Mouse (Mus musculus): ENCODE data around the gene Cdc42bpb. TPM values are rescaled to one million over a fixed set of nuclear protein-coding genes. Genes with fewer than 3 reads are reported as not detected.

The Cdc42bpb gene
- polyA plus RNA-seq, 1 experiment from 2014 or later: 28.1 TPM

DNA sequence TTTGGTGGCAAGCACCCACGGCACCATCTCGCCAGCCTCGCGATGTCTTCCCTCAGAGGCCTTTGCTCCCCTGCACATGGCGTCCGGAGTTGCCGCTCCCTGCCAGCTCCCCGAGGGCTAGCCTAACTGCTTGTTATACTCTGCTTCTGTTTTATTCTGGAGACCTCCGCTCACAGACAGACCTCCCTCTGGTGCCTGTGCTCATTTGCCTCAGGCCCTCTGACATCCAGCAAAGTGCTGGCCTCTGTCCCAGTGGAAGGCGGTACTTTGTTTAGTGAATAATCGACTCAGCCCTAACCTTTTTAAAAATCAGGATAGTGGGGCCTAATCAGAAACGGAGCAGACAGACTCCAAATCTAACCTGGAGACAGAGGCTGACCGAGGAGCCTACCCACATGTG lies 55.7 kb downstream of the Cdc42bpb start:
- H3K4me2 ChIP-seq: no peak overlapping the region
- H3K27me3 ChIP-seq (ENCODE audit: control insufficient read depth, insufficient read depth, low read length): no peaks in the 10 kb centered on the region
- no peak for ATAC-seq (ENCODE audit: low FRiP score)
- H3K4me1 ChIP-seq (ENCODE audit: control insufficient read depth, insufficient read depth, low read length): no peaks in the 10 kb centered on the region
- peaks cover 44% of the 10 kb centered on the region for H3K36me3 ChIP-seq (ENCODE audit: control insufficient read depth, insufficient read depth, low read length)
- no peak overlapping the region for H3K4me3 ChIP-seq (ENCODE audit: low read depth, low read length)
- no peak overlapping the region for H3K9ac ChIP-seq (ENCODE audit: low read length)
- H3K9me3 ChIP-seq (ENCODE audit: control insufficient read depth, low read length): no peaks in the 10 kb centered on the region
- H3K27ac ChIP-seq (ENCODE audit: low read depth, low read length): no peak overlapping the region
- WGBS: 93% methylated on average over 13 of the region's 13 CpGs
- no peak for DNase-seq (ENCODE audit: low spot score, missing footprints)

DNA sequence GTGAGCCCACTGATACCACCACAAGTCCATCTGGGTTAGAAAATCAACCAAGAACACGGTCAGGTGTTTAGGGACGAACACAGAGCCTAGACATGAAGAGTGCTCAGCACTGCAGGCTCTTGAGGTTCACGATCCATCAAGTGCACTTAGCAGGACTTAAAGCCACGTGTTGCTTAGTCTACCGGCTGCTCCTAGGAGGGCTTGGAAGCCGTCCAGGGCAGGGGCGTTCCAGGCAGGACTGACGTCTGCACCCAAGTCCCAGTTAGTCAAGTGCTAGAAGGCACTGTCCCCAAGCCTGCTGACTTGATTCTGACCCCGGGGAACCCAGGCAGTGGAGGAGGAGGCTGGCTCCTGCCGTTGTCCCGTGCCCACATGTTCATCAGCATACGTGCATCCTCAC lies 57.0 kb downstream of the Cdc42bpb start:
- Histone ChIP-seq H3K27ac (ENCODE audit: low read depth, low read length) (no peak overlapping the region), H3K4me1 (ENCODE audit: control insufficient read depth, insufficient read depth, low read length) (no peaks in the 10 kb centered on the region), H3K9me3 (ENCODE audit: control insufficient read depth, low read length) (no peaks in the 10 kb centered on the region), H3K4me3 (ENCODE audit: low read depth, low read length) (no peak overlapping the region), H3K36me3 (ENCODE audit: control insufficient read depth, insufficient read depth, low read length) (peaks cover 47% of the 10 kb centered on the region), H3K9ac (ENCODE audit: low read length) (no peak overlapping the region), H3K27me3 (ENCODE audit: control insufficient read depth, insufficient read depth, low read length) (no peaks in the 10 kb centered on the region), H3K4me2 (no peak overlapping the region)
- 91% methylated on average over 12 of the region's 12 CpGs for WGBS
- DNase-seq (ENCODE audit: low spot score, missing footprints): no peak
- no peak for ATAC-seq (ENCODE audit: low FRiP score)

DNA sequence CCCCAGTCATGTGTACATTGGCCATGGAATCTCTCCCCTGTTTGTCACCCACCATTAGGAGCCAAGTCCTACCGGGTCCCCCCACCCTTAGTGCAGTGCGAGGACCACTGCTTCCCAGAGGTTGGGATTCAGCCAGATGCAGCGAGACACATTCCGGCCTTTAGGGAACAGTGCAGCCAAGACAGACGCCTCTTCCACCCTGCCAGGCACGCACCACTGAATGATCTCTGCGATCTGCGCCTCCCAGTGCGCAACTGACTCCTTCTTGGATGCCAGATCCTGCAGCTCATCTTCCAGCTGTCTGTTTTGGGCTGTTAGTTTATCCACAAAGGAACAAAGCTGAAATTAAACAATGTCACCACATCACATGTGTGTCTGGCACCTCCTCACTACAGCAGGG lies 59.8 kb downstream of the Cdc42bpb start:
- no peak overlapping the region for H3K4me2 ChIP-seq
- H3K4me3 ChIP-seq (ENCODE audit: low read depth, low read length): no peak overlapping the region
- ATAC-seq (ENCODE audit: low FRiP score) (no peak), DNase-seq (ENCODE audit: low spot score, missing footprints) (no peak)
- no peak overlapping the region for H3K9ac ChIP-seq (ENCODE audit: low read length)
- 94% methylated on average over 9 of the region's 9 CpGs for WGBS
- H3K27me3 ChIP-seq (ENCODE audit: control insufficient read depth, insufficient read depth, low read length): no peaks in the 10 kb centered on the region
- no peaks in the 10 kb centered on the region for H3K4me1 ChIP-seq (ENCODE audit: control insufficient read depth, insufficient read depth, low read length)
- H3K9me3 ChIP-seq (ENCODE audit: control insufficient read depth, low read length): no peaks in the 10 kb centered on the region
- peaks cover 49% of the 10 kb centered on the region for H3K36me3 ChIP-seq (ENCODE audit: control insufficient read depth, insufficient read depth, low read length)
- no peak overlapping the region for H3K27ac ChIP-seq (ENCODE audit: low read depth, low read length)

DNA sequence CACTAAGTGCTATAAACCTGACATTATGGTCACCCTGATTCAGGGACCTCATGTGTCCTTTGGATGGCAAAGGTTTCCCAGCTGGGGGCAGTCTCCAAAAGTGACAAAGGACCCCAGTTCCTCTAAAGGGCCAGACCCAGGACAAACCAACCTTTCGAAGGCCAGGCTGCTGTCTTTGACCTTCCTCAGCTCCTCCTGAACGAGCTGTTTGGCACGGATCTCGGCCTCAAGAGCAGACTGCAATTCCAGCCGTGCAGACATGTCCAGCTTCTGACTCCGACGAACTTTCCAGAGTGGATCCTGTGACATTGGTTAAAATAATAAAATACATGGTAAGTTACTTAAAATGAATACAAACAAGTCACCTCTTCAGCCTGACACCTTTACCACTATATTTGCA lies 63.2 kb downstream of the Cdc42bpb start:
- DNase-seq (ENCODE audit: low spot score, missing footprints) (no peak), ATAC-seq (ENCODE audit: low FRiP score) (no peak)
- Histone ChIP-seq H3K36me3 (ENCODE audit: control insufficient read depth, insufficient read depth, low read length) (peaks cover 45% of the 10 kb centered on the region), H3K9me3 (ENCODE audit: control insufficient read depth, low read length) (no peaks in the 10 kb centered on the region), H3K27ac (ENCODE audit: low read depth, low read length) (no peak overlapping the region), H3K9ac (ENCODE audit: low read length) (no peak overlapping the region), H3K4me1 (ENCODE audit: control insufficient read depth, insufficient read depth, low read length) (no peaks in the 10 kb centered on the region), H3K27me3 (ENCODE audit: control insufficient read depth, insufficient read depth, low read length) (no peaks in the 10 kb centered on the region), H3K4me3 (ENCODE audit: low read depth, low read length) (no peak overlapping the region), H3K4me2 (no peak overlapping the region)
- WGBS: 95% methylated on average over 7 of the region's 7 CpGs

DNA sequence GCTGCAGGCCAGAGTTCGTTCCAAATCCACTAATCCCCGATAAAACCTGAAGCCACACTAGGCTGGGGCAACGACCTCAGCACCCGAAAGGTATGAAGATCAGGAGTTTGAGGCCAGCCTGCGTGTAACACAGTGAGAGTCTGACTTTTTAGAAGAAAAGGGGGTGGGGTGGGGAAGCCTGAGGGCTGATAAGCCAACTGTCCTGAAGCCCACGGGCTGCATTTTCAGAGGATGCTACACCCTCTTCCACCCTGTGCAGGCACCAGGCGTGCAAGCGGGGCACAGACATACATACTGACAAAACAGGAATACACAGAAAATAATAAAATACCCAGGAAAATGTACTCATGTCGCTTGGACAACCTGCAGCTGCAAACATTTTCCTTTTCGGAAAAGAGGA lies 65.7 kb downstream of the Cdc42bpb start:
- Histone ChIP-seq H3K4me2 (no peak overlapping the region), H3K27ac (ENCODE audit: low read depth, low read length) (no peak overlapping the region), H3K9me3 (ENCODE audit: control insufficient read depth, low read length) (no peaks in the 10 kb centered on the region), H3K36me3 (ENCODE audit: control insufficient read depth, insufficient read depth, low read length) (peaks cover 37% of the 10 kb centered on the region), H3K9ac (ENCODE audit: low read length) (no peak overlapping the region), H3K4me3 (ENCODE audit: low read depth, low read length) (no peak overlapping the region), H3K27me3 (ENCODE audit: control insufficient read depth, insufficient read depth, low read length) (no peaks in the 10 kb centered on the region), H3K4me1 (ENCODE audit: control insufficient read depth, insufficient read depth, low read length) (no peaks in the 10 kb centered on the region)
- DNase-seq (ENCODE audit: low spot score, missing footprints) (no peak), ATAC-seq (ENCODE audit: low FRiP score) (no peak)
- WGBS: 94% methylated on average over 10 of the region's 10 CpGs

DNA sequence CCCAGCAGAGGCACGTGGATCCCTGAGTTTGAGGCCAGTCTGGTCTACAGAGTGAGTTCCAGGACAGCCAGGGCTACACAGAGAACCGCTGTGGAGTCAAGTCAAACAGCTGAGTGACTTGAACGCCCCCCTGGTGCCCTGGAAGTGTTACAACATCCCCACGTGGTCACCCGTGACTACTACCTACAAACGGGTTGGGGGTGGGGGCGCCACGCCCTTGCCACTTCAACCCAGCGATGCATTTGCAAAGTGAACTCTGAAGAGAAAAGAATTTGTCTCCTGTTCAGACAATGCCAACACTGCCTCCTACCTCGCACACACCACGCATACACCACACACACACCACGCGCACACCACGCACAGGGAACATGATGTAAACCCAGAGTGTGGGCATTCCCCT lies 67.6 kb downstream of the Cdc42bpb start:
- H3K27me3 ChIP-seq (ENCODE audit: control insufficient read depth, insufficient read depth, low read length): no peaks in the 10 kb centered on the region
- no peak for ATAC-seq (ENCODE audit: low FRiP score)
- H3K4me3 ChIP-seq (ENCODE audit: low read depth, low read length): no peak overlapping the region
- WGBS: 88% methylated on average over 14 of the region's 14 CpGs
- no peak overlapping the region for H3K9ac ChIP-seq (ENCODE audit: low read length)
- no peak overlapping the region for H3K4me2 ChIP-seq
- no peak for DNase-seq (ENCODE audit: low spot score, missing footprints)
- no peaks in the 10 kb centered on the region for H3K4me1 ChIP-seq (ENCODE audit: control insufficient read depth, insufficient read depth, low read length)
- no peak overlapping the region for H3K27ac ChIP-seq (ENCODE audit: low read depth, low read length)
- peaks cover 29% of the 10 kb centered on the region for H3K36me3 ChIP-seq (ENCODE audit: control insufficient read depth, insufficient read depth, low read length)
- H3K9me3 ChIP-seq (ENCODE audit: control insufficient read depth, low read length): no peaks in the 10 kb centered on the region

DNA sequence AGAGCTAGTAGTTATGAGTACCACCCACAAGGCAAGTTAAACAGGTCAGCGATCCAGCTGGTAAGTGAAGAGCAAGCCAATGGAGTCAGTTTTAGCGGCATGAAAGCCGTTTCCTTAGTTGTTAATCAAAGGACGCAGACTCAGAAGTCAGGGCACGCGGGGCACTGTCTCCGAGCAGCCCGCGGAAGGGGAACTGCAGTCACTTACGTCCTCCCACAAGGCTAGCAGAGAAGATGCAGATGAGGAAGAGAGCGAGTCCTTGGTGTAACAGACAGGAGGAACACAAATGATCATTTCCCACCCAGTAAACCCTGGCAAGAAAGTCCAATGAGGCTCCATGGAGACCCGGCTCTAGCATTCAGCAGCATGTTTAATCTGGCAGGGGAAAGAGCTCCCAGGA lies 68.3 kb downstream of the Cdc42bpb start:
- Histone ChIP-seq H3K4me3 (ENCODE audit: low read depth, low read length) (no peak overlapping the region), H3K36me3 (ENCODE audit: control insufficient read depth, insufficient read depth, low read length) (peaks cover 31% of the 10 kb centered on the region)

DNA sequence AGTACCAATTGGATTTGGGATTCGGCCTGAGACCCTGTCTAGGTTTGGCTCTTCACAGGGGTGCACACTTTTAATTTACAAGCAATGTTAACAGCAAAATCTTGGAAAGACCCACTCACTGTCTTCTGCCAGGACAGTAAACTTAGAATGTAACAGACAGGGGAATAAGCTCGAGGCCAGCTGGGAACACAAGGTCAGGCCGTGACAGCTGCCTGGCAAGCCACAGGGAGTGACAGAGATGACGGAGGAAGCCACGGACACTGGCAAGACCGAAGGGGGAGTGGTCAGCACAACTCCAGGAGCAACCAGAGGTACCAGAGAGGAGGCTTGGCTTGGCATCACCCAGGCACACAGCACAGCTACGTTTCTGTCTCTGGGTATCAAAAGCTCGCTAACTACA lies 70.7 kb downstream of the Cdc42bpb start:
- Histone ChIP-seq H3K27ac (ENCODE audit: low read depth, low read length) (no peak overlapping the region), H3K4me3 (ENCODE audit: low read depth, low read length) (no peak overlapping the region), H3K27me3 (ENCODE audit: control insufficient read depth, insufficient read depth, low read length) (no peaks in the 10 kb centered on the region), H3K9me3 (ENCODE audit: control insufficient read depth, low read length) (no peaks in the 10 kb centered on the region), H3K4me1 (ENCODE audit: control insufficient read depth, insufficient read depth, low read length) (no peaks in the 10 kb centered on the region), H3K36me3 (ENCODE audit: control insufficient read depth, insufficient read depth, low read length) (peaks cover 22% of the 10 kb centered on the region), H3K4me2 (no peak overlapping the region), H3K9ac (ENCODE audit: low read length) (no peak overlapping the region)
- no peak for DNase-seq (ENCODE audit: low spot score, missing footprints)
- ATAC-seq (ENCODE audit: low FRiP score): no peak
- whole genome bisulfite sequencing: 90% methylated on average over 8 of the region's 8 CpGs

More for the DNA sequence above, 68.3 kb downstream of the Cdc42bpb start:
- no peaks in the 10 kb centered on the region for H3K4me1 ChIP-seq (ENCODE audit: control insufficient read depth, insufficient read depth, low read length)
- H3K27ac ChIP-seq (ENCODE audit: low read depth, low read length): no peak overlapping the region
- DNase-seq (ENCODE audit: low spot score, missing footprints): no peak
- 87% methylated on average over 12 of the region's 12 CpGs for WGBS
- no peak for ATAC-seq (ENCODE audit: low FRiP score)
- no peak overlapping the region for H3K9ac ChIP-seq (ENCODE audit: low read length)
- H3K4me2 ChIP-seq: no peak overlapping the region
- H3K27me3 ChIP-seq (ENCODE audit: control insufficient read depth, insufficient read depth, low read length): no peaks in the 10 kb centered on the region
- no peaks in the 10 kb centered on the region for H3K9me3 ChIP-seq (ENCODE audit: control insufficient read depth, low read length)

DNA sequence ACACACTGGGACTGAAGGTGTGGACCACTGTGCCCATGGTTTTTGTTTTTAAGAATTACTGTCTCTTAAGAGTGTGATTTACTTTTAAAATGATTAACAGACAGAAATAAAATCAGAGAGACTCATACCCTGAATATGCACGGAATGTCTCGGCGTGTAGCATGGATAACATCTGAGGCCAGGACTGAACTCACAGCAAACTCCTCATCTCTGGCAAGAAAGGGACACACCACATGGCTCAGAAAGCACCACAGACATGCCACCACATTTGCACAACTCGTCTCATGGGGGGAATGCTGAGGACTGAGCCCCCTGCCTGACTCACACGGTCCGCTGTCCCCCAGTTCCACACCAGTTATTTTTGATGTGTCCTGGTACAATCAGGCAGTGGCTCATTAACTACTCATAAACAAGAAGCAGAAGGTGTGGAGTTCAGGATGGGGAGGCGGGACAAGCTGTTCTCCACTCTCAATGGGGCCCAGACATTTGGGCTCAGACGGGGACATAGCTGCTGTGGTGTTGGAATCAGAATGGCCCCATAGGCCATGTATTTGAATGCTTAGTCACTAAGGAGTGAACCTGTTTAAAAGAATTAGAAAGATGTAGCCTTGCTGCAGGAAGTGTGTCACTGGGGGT lies 73.7 kb downstream of the Cdc42bpb start:
- no peak for ATAC-seq (ENCODE audit: low FRiP score)
- WGBS: 94% methylated on average over 8 of the region's 8 CpGs
- peaks cover 20% of the 10 kb centered on the region; the same call in 1 of the 2 replicates for H3K36me3 ChIP-seq (ENCODE audit: control insufficient read depth, insufficient read depth, low read length)
- no peak overlapping the region for H3K4me2 ChIP-seq
- H3K4me3 ChIP-seq (ENCODE audit: low read depth, low read length): no peak overlapping the region
- no peaks in the 10 kb centered on the region for H3K4me1 ChIP-seq (ENCODE audit: control insufficient read depth, insufficient read depth, low read length)
- DNase-seq (ENCODE audit: low spot score, missing footprints): no peak
- H3K9ac ChIP-seq (ENCODE audit: low read length): no peak overlapping the region
- no peak overlapping the region for H3K27ac ChIP-seq (ENCODE audit: low read depth, low read length)
- H3K27me3 ChIP-seq (ENCODE audit: control insufficient read depth, insufficient read depth, low read length): no peaks in the 10 kb centered on the region
- no peaks in the 10 kb centered on the region for H3K9me3 ChIP-seq (ENCODE audit: control insufficient read depth, low read length)
